Mouse (Mus musculus) neural tube, embryonic 13.5 days (tissue): ENCODE measurements at regions not wholly inside any gene's neighbourhood (a gene's known extent, or its start where the extent isn't known, plus 50 kb on each side); places are given as distances from the start of the nearest gene placed in this dataset.
"Not testable (repeated sequence)": the region's sequence is repeated elsewhere in the genome, so short reads cannot be mapped to it uniquely, and the experiment has no call there.

ENCODE experiments used
- ATAC-seq: fragments of 200-750 bp; cut with Nextera tagmentation; 2 replicates; pipeline ENCODE4 v1.8.0; 2017; ENCODE audit warnings: low read depth, mild to moderate bottlenecking, moderate TSS enrichment, moderate library complexity
- H3K27ac ChIP-seq: fragments of 300-500 bp; sonication (generic); replicated peaks from 2 replicates; pipeline ENCODE4 v1.5.1; 2015; ENCODE audit warnings: moderate library complexity, mild to moderate bottlenecking, inconsistent platforms
- H3K27me3 ChIP-seq: fragments of 300-500 bp; sonication (generic); 2 replicates; pipeline ENCODE4 v1.6.1; 2015; ENCODE audit warnings: mild to moderate bottlenecking, inconsistent platforms
- H3K36me3 ChIP-seq: fragments of 300-500 bp; sonication (generic); 2 replicates; pipeline ENCODE4 v1.6.1; 2015; ENCODE audit warnings: mild to moderate bottlenecking, inconsistent platforms
- H3K4me1 ChIP-seq: fragments of 300-500 bp; sonication (generic); replicated peaks from 2 replicates; pipeline ENCODE4 v1.6.1; 2015; ENCODE audit warnings: inconsistent platforms
- H3K4me2 ChIP-seq: fragments of 300-500 bp; sonication (generic); 2 replicates; pipeline ENCODE4 v1.6.1; 2015; ENCODE audit warnings: inconsistent platforms, mild to moderate bottlenecking, moderate library complexity
- H3K4me3 ChIP-seq: fragments of 300-500 bp; sonication (generic); 2 replicates; pipeline ENCODE4 v1.5.1; 2015; ENCODE audit warnings: mild to moderate bottlenecking, inconsistent platforms
- H3K9ac ChIP-seq: fragments of 300-500 bp; sonication (generic); 2 replicates; pipeline ENCODE4 v1.6.1; 2015; ENCODE audit warnings: moderate library complexity, mild to moderate bottlenecking, inconsistent platforms
- H3K9me3 ChIP-seq: fragments of 300-500 bp; sonication (generic); 2 replicates; pipeline ENCODE4 v1.6.1; 2016; ENCODE audit warnings: inconsistent platforms
- WGBS: fragments of 180-500 bp; shearing (Covaris S2); methylation state at CpG from one replicate; pipeline ENCODE4 v1.1.7; 2015; 5-methylcytosine and 5-hydroxymethylcytosine counted together

DNA sequence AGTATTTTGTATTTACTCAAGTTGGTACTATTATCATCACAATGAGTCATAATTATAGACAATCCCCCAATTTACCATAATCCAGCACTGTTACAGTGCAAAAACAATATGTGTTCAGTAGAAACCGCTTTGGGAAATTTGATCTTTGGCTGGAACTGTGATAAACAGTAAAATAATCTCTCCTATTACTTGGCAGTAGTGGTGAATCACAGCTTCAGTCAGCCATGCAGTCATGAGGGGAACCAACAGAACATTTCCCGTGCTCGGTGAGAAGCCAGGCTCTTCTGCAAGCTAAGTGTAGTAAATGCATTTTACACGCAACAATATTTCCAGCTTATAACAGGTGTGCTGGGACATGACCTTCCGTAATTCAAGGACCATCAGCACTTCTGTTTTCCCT, 822.7 kb upstream of the Kirrel3 start:
- no peaks in the 10 kb centered on the region for H3K9me3 ChIP-seq
- H3K27ac ChIP-seq = no peak overlapping the region
- ATAC-seq = no peak
- no peak overlapping the region for H3K9ac ChIP-seq
- H3K4me2 ChIP-seq = no peak overlapping the region
- no peaks in the 10 kb centered on the region for H3K4me1 ChIP-seq
- H3K4me3 ChIP-seq = no peak overlapping the region
- H3K36me3 ChIP-seq = no peaks in the 10 kb centered on the region
- 79% methylated on average over 5 of the region's 5 CpGs for WGBS
- H3K27me3 ChIP-seq = no peaks in the 10 kb centered on the region

DNA sequence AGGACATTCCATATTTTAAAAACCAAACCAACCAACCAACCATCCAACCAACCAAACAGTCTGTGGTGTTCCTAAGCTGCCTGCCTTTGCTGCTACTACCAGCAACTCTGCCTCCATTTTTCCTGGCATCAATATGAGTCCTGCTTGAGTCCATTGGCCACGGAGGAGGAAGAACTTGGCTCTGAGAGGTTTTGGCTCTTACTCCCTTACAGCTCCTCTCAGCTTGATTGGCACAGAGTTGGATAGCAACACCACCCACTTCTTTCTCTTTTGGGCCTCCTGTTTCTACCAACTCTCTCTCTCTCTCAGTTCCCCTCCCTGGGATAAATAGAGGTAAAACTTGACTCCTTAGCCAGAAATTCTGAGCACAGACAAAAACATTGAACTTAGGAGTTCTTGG, 804.6 kb upstream of the Kirrel3 start:
- Histone ChIP-seq H3K4me1 (no peaks in the 10 kb centered on the region), H3K9ac (no peak overlapping the region), H3K27ac (no peak overlapping the region), H3K4me3 (no peak overlapping the region), H3K9me3 (no peaks in the 10 kb centered on the region), H3K36me3 (no peaks in the 10 kb centered on the region), H3K4me2 (no peak overlapping the region), H3K27me3 (no peaks in the 10 kb centered on the region)
- WGBS = 64% methylated on average over 1 of the region's 1 CpGs
- no peak for ATAC-seq

DNA sequence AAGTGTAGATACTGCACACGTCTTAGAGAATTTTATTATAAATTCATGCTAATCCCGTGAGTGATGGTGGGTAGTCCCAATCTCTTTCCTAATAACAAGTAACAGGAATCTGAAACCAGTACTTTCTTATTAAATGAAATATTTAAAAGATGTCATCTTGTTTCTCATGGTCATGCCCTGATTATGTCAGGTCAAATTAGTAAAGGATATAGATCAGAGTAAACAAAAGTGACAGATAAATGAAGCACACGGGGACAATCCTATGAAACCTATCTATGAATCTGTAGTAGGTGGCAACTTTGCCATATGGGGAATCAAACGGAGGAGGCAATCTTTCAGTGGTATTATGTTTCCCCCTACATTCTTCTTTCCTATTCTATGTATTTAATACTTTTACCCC, 794.0 kb upstream of the Kirrel3 start:
- Histone ChIP-seq H3K27ac (no peak overlapping the region), H3K4me3 (no peak overlapping the region), H3K27me3 (no peaks in the 10 kb centered on the region), H3K36me3 (no peaks in the 10 kb centered on the region), H3K9ac (no peak overlapping the region), H3K4me2 (no peak overlapping the region), H3K9me3 (no peaks in the 10 kb centered on the region), H3K4me1 (no peaks in the 10 kb centered on the region)
- 85% methylated on average over 4 of the region's 4 CpGs for WGBS
- ATAC-seq = no peak

DNA sequence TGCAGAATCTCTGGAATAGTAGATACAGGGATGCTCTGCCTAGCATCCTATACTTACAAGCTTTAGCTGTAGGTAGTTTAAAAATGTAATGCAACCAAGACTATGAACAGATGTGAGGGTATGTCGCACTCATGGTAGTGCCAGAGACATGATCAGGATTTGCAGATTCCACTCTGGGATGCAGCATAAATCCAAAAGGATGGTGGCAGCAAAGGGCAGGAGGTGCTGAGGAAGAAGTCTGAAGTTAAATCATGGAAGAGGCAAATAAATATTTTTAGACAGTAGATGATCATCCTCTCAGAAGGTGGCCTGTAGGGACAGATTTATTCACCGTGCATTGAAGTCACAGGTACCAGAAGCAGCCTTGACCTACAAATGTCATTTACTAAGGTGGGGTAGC, 768.1 kb upstream of the Kirrel3 start:
- Histone ChIP-seq H3K4me1 (peaks cover 3% of the 10 kb centered on the region; the same call in 1 of the 2 replicates), H3K4me2 (no peak overlapping the region), H3K9me3 (no peaks in the 10 kb centered on the region), H3K9ac (no peak overlapping the region), H3K27me3 (no peaks in the 10 kb centered on the region), H3K4me3 (no peak overlapping the region), H3K36me3 (no peaks in the 10 kb centered on the region), H3K27ac (no peak overlapping the region)
- WGBS = 83% methylated on average over 2 of the region's 2 CpGs
- ATAC-seq = no peak

DNA sequence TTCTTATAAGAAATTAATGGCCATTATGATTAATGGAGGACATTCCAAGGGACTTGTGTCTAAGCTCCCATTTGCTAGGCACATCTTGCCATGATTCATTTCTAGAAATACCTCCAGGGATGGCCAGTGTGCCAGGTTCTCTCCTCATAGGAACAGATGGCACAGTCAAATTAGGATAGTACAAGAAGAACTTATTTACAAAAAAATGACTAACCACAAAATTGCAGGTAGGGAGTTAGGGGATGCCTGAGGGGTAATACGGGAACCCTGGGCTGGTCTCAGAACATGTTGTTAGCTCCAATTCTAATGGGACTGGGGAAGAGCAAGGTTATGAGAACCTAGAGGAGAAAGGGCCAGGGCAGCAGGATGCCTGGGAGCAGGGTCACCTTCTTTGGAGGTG, 760.9 kb upstream of the Kirrel3 start:
- Histone ChIP-seq H3K27me3 (no peaks in the 10 kb centered on the region), H3K4me3 (no peak overlapping the region), H3K36me3 (no peaks in the 10 kb centered on the region), H3K27ac (no peak overlapping the region), H3K9ac (no peak overlapping the region), H3K9me3 (no peaks in the 10 kb centered on the region), H3K4me1 (peaks cover 3% of the 10 kb centered on the region; the same call in 1 of the 2 replicates), H3K4me2 (no peak overlapping the region)
- WGBS = 90% methylated on average over 1 of the region's 1 CpGs
- no peak for ATAC-seq

DNA sequence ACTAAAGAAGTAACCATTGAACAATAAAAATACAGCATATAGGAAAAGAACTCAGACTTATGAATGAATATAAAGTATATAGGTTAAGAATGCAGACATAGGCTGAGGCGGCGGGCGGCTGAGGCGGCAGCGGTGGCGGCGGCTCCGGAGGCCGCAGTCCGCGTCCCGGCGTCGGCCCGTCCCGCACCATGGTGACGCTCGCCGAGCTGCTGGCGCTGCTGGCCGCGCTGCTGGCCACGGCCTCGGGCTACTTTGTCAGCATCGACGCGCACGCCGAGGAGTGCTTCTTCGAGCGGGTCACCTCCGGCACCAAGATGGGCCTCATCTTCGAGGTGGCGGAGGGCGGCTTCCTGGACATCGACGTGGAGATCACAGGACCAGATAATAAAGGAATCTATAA, 757.6 kb upstream of the Kirrel3 start:
- 67% methylated on average over 24 of the region's 37 CpGs for WGBS
- H3K9me3 ChIP-seq, H3K9ac ChIP-seq, H3K36me3 ChIP-seq, H3K27ac ChIP-seq, H3K4me1 ChIP-seq, H3K4me3 ChIP-seq, H3K27me3 ChIP-seq, ATAC-seq, H3K4me2 ChIP-seq: not testable (repeated sequence)

DNA sequence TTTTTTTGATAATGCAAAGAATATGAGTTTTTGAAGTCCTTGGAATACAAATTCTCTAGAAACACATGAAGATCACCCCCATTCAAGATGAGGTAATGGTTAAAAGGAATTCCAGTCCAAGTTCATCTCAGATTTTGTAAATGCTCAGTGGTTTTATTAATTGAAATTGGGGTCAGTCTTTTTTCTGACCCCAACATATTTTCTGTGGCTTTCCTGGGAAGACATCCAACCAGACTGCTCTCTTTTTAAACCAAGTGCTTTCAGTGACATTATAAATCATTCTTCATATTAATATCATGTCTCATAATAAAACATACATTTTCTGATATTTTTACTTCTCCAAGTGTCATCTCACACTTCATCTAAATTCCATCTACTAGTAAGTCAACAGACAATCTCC, 725.0 kb upstream of the Kirrel3 start:
- ATAC-seq = no peak
- Histone ChIP-seq H3K9me3 (no peaks in the 10 kb centered on the region), H3K36me3 (no peaks in the 10 kb centered on the region), H3K9ac (no peak overlapping the region), H3K4me2 (no peak overlapping the region), H3K27ac (no peak overlapping the region), H3K4me3 (no peak overlapping the region), H3K27me3 (no peaks in the 10 kb centered on the region), H3K4me1 (no peaks in the 10 kb centered on the region)

DNA sequence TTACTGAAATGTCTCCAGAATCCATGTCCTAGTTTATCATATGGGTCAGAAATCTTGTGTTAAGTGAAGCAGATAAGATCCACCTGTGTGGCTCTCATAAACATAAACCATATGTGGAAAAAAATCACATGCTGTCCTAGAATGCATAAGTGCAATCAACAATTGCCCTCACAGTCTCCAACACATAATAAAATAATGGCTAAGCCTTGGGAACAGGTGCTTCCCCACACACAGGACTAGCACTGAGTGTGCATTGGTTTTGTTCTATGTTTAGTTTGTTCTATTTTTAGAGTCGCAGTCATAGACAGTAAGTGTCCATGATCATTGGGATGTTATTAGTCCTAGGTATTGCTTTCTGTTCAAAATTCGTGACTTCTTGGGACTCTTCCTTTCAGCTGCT, 719.5 kb upstream of the Kirrel3 start:
- Histone ChIP-seq H3K27ac (no peak overlapping the region), H3K36me3 (no peaks in the 10 kb centered on the region), H3K27me3 (no peaks in the 10 kb centered on the region), H3K4me1 (no peaks in the 10 kb centered on the region), H3K4me2 (no peak overlapping the region), H3K4me3 (no peak overlapping the region), H3K9me3 (no peaks in the 10 kb centered on the region), H3K9ac (no peak overlapping the region)
- WGBS = 85% methylated on average over 2 of the region's 2 CpGs
- ATAC-seq = no peak

DNA sequence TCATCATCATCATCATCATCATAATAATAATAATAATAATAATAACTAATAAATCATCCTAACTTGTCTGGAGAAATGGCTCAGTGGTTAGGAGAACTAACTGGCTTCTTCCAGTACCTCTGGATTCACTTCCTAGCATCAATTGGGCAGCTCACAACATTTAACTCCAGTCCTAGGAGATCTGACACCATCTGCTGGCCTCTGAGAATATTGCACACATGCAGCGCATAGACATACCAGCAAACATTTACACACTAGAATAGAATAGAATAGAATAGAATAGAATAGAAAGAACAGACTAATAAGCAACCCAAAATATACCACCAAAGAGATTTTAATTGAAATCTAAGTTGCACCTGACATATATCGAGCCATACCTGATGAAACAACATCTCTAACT, 715.9 kb upstream of the Kirrel3 start:
- H3K36me3 ChIP-seq = no peaks in the 10 kb centered on the region
- ATAC-seq = no peak
- no peak overlapping the region for H3K27ac ChIP-seq
- H3K27me3 ChIP-seq = no peaks in the 10 kb centered on the region
- H3K4me2 ChIP-seq = no peak overlapping the region
- 94% methylated on average over 2 of the region's 2 CpGs for WGBS
- H3K9ac ChIP-seq = no peak overlapping the region
- H3K4me3 ChIP-seq = no peak overlapping the region
- no peaks in the 10 kb centered on the region for H3K9me3 ChIP-seq
- no peaks in the 10 kb centered on the region for H3K4me1 ChIP-seq

DNA sequence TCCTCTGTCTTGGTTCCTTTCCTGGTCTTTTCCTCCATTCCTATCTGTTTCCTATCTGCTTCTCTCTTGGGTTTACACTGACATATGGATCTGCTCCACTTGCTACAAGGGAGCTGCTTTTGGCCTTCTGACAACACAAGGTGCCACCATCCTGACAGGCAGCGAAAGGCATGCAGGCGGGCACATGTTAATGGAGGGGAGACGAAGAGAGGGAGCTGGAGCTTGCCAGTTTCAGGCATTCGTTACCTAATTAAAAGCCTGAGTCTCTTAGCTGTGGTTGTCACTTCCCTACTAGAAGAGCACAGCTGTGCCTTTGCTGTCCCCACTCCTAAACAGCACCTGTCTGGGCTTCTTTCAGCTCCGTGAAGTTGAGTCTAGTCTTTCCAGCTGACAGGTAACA, 711.5 kb upstream of the Kirrel3 start:
- Histone ChIP-seq H3K27me3 (no peaks in the 10 kb centered on the region), H3K4me2 (no peak overlapping the region), H3K36me3 (no peaks in the 10 kb centered on the region), H3K27ac (no peak overlapping the region), H3K4me1 (no peaks in the 10 kb centered on the region), H3K9ac (no peak overlapping the region), H3K9me3 (no peaks in the 10 kb centered on the region), H3K4me3 (no peak overlapping the region)
- WGBS = 68% methylated on average over 5 of the region's 5 CpGs
- ATAC-seq = no peak

DNA sequence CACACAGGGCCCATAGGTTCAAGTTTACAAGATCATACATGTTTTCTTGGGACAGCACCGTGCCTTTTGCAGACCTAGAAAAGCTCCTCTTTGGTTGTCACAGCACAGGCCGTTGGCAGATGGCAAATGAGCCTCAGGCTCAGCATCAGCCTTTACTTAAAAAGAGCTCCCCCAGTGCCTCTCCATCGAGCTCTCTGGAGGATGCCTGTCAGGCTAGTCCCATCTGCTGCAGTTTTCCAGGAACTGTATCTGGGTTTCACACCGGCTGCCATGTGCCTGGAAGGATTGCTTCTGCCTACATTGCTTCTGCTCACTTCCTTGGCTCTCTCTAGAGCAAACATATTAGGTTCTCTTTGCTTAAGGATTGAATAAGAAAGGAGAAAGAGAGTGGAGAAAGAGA, 695.1 kb upstream of the Kirrel3 start:
- no peak overlapping the region for H3K9ac ChIP-seq
- no peaks in the 10 kb centered on the region for H3K4me1 ChIP-seq
- H3K27me3 ChIP-seq = no peaks in the 10 kb centered on the region
- H3K4me2 ChIP-seq = no peak overlapping the region
- ATAC-seq = 0 out of 2 replicates have a peak, but pooled peaks have one; percentile 27
- no peak overlapping the region for H3K4me3 ChIP-seq
- H3K36me3 ChIP-seq = no peaks in the 10 kb centered on the region
- no peak overlapping the region for H3K27ac ChIP-seq
- H3K9me3 ChIP-seq = no peaks in the 10 kb centered on the region
- 49% methylated on average over 4 of the region's 4 CpGs for WGBS

DNA sequence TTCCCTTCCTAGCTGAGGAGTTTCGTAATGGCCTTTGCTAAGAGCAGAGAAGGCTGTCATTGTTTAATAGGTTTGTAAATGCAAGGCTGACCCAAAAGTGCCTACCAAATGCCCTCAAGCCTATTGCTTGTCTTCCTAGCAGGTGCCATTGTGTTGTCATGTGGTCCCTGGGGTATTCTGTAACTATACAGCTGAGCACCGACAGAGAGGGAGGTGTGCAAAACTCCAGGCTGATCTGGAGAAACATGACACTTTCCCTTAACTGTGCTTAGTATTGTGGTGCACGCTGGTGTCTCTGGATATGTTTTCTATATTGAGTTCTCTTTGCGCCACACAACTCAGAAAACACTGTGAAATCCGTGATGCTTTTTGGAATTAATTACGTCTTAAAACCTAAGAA, 685.4 kb upstream of the Kirrel3 start:
- Histone ChIP-seq H3K9ac (no peak overlapping the region), H3K4me2 (no peak overlapping the region), H3K9me3 (0 out of 2 replicates have a peak, but pooled peaks cover 3% of the 10 kb centered on the region), H3K4me1 (peaks cover 4% of the 10 kb centered on the region; the same call in 1 of the 2 replicates), H3K36me3 (no peaks in the 10 kb centered on the region), H3K27me3 (no peaks in the 10 kb centered on the region), H3K27ac (no peak overlapping the region), H3K4me3 (no peak overlapping the region)
- no peak for ATAC-seq
- 68% methylated on average over 6 of the region's 6 CpGs for WGBS

DNA sequence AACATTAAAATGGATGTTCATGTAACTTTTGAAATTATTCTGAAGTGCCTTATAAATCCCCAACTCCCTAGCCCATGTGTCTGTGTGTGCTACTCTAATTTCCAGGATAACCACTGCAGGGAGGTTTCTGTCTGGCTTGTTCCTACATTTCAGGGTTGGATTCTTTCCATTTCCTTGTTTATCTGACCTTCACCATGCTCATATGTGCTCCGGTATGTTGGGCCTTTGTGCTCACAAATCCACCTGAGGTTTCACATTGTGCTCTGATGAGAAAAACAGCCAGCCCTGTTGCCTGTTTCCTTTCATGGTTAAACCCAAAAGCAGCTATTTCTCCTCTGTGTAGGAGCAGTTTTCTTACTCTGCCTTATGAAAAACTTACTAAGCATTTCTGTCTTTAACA, 684.9 kb upstream of the Kirrel3 start:
- WGBS = 86% methylated on average over 1 of the region's 1 CpGs
- ATAC-seq = no peak
- H3K4me3 ChIP-seq = no peak overlapping the region

More for the DNA sequence above, 684.9 kb upstream of the Kirrel3 start:
- 0 out of 2 replicates have a peak, but pooled peaks cover 3% of the 10 kb centered on the region for H3K9me3 ChIP-seq
- H3K4me2 ChIP-seq = no peak overlapping the region
- no peak overlapping the region for H3K27ac ChIP-seq
- H3K27me3 ChIP-seq = no peaks in the 10 kb centered on the region
- no peak overlapping the region for H3K9ac ChIP-seq
- no peaks in the 10 kb centered on the region for H3K36me3 ChIP-seq
- peaks cover 4% of the 10 kb centered on the region; the same call in 1 of the 2 replicates for H3K4me1 ChIP-seq
